Mouse (Mus musculus) neural tube, embryonic 11.5 days (tissue): ENCODE measurements around the gene Krt18. TPM values are rescaled to one million over a fixed set of nuclear protein-coding genes. Genes with fewer than 3 reads are reported as not detected.

Source experiments
- ATAC-seq: fragments of 200-750 bp; cut with Nextera tagmentation; 2 replicates; pipeline ENCODE4 v1.8.0; 2017; ENCODE audit warnings: moderate number of reproducible peaks, mild to moderate bottlenecking, moderate TSS enrichment, moderate library complexity; ENCODE audit not compliant: insufficient read depth, low FRiP score, low TSS enrichment
- DNase-seq: peaks from one replicate; pipeline ENCODE4 v3.0.0-alpha.2; 2015; ENCODE audit warnings: low spot score
- H3K27ac ChIP-seq: fragments of 300-500 bp; sonication (generic); 2 replicates; pipeline ENCODE4 v1.5.1; 2014; ENCODE audit warnings: low read depth, mild to moderate bottlenecking, low read length
- H3K27me3 ChIP-seq: fragments of 300-500 bp; sonication (generic); 2 replicates; pipeline ENCODE4 v1.6.1; 2014; ENCODE audit warnings: mild to moderate bottlenecking, low read length, mixed read lengths; ENCODE audit not compliant: control insufficient read depth, insufficient read depth
- H3K36me3 ChIP-seq: fragments of 300-500 bp; sonication (generic); 2 replicates; pipeline ENCODE4 v1.6.1; 2014; ENCODE audit warnings: mild to moderate bottlenecking, low read length, moderate library complexity, mixed read lengths; ENCODE audit not compliant: control insufficient read depth, insufficient read depth
- H3K4me1 ChIP-seq: fragments of 300-500 bp; sonication (generic); 2 replicates; pipeline ENCODE4 v1.6.1; 2014; ENCODE audit warnings: low read length, mixed read lengths; ENCODE audit not compliant: control insufficient read depth, insufficient read depth
- H3K4me2 ChIP-seq: fragments of 300-500 bp; sonication (generic); 2 replicates; pipeline ENCODE4 v1.6.1; 2014; ENCODE audit warnings: low read depth, mild to moderate bottlenecking, moderate library complexity
- H3K4me3 ChIP-seq: fragments of 300-500 bp; sonication (generic); 2 replicates; pipeline ENCODE4 v1.5.1; 2014; ENCODE audit warnings: low read depth, low read length
- H3K9ac ChIP-seq: fragments of 300-500 bp; sonication (generic); 2 replicates; pipeline ENCODE4 v1.6.1; 2014; ENCODE audit warnings: mild to moderate bottlenecking, low read length
- H3K9me3 ChIP-seq: fragments of 300-500 bp; sonication (generic); 2 replicates; pipeline ENCODE4 v1.6.1; 2016; ENCODE audit warnings: low read length; ENCODE audit not compliant: control insufficient read depth
- WGBS: fragments of 180-500 bp; shearing (Covaris S2); extraction: QIAGEN DNeasy Blood & Tissue Kit; methylation state at CpG from one replicate; pipeline ENCODE4 v1.1.7; 2014; 5-methylcytosine and 5-hydroxymethylcytosine counted together
- polyA plus RNA-seq: library from polyadenylated mRNA; unstranded; fragments of >200 nt; fragmentation: Nextera tagmentation; extraction: Ambion mirVana; gene quantifications from 2 replicates; pipeline ENCODE4 v1.2.1, GENCODE M21; 2014

The Krt18 gene
- 8.1 and 10.1 TPM in 2 replicates for polyA plus RNA-seq

DNA sequence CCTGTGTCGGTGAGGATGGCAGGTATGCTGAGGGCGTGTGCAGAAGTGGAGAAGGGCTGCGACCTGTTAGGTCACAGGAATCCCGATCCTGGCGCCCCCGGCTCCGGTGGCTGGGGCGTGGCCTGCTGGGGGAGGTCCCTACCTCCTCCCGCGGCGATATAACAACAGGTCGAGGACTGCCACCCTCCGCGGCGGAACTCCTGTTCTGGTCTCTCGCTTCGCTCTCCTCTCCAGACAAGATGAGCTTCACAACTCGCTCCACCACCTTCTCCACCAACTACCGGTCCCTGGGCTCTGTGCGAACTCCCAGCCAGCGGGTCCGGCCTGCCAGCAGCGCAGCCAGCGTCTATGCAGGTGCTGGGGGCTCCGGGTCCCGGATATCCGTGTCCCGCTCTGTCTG is at the start of gene Krt18:
Gene Krt18, plus strand, starts transcription at position 141 of the 400 bp plus-strand sequence.
- H3K27ac ChIP-seq, result no peak within 1 kb of the TSS
- peaks cover 36% of the 10 kb centered on the region for H3K27me3 ChIP-seq
- H3K4me1 ChIP-seq, result no peaks in the 10 kb centered on the region; the same call in 1 of the 2 replicates
- H3K4me3 ChIP-seq, result peak within 1 kb of the TSS; percentile 18
- WGBS, result 1% methylated on average over 27 of the region's 28 CpGs
- no peaks in the 10 kb centered on the region for H3K9me3 ChIP-seq
- H3K4me2 ChIP-seq, result peak within 1 kb of the TSS; percentile 44
- ATAC-seq (no peak), DNase-seq (no peak)
- H3K9ac ChIP-seq, result no peak within 1 kb of the TSS
- no peaks in the 10 kb centered on the region for H3K36me3 ChIP-seq

DNA sequence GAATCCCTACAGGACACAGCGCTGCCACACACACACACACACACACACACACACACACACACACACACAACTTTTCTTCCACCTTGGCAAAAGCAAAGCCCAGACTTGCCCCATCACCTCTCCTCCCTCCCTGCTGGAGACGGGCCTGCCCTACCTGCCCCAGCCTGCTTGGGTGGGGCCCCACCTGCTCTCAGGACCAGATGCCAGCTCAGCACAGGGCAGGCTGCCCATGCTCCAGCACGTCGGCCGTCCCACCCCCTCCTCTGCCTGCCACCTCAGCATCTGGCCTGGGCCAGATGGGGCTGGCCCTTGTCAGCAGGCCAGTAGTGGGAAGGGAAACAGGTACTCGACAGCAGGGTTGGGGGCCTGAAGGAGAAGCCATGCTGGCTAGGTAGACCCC is 47.1 kb upstream of the Krt18 start:
- H3K27ac ChIP-seq, result no peak overlapping the region
- peaks cover 8% of the 10 kb centered on the region for H3K4me1 ChIP-seq
- H3K27me3 ChIP-seq, result no peaks in the 10 kb centered on the region
- ATAC-seq (no peak), DNase-seq (no peak)
- H3K9ac ChIP-seq, result no peak overlapping the region
- no peaks in the 10 kb centered on the region for H3K9me3 ChIP-seq
- no peak overlapping the region for H3K4me2 ChIP-seq
- 62% methylated on average over 6 of the region's 6 CpGs for WGBS
- no peak overlapping the region for H3K4me3 ChIP-seq
- no peaks in the 10 kb centered on the region for H3K36me3 ChIP-seq

DNA sequence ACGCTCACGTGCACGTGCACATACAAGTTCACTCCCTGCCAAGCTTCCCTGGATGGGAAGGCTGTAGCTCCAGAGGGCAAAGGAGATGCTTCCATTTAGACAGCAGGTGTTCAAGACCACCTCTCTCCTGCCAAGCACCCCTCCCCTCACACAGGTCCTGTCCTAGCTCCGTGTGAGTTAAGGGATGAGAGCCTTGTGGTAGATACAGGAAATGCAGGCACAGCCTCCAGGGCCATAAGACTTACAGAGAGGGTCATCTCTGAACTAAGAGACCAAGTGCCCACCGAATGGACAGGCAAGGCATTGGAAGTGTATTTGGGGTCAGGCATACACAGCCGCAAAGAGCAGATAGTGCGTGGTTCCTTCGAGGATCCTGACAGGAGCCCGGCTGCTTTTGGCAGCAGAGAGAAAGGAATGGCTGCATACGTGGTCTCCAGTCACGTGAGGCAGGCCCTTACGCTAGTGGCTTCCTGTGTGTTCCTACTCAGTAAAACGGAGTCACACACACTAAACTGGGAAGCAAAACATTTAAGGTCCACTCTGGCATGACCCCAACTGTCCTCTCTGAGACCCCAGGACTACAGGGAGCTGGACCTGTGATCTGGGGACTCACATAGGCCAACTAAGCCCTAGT is 44.5 kb upstream of the Krt18 start:
- WGBS, result 80% methylated on average over 13 of the region's 13 CpGs

DNA sequence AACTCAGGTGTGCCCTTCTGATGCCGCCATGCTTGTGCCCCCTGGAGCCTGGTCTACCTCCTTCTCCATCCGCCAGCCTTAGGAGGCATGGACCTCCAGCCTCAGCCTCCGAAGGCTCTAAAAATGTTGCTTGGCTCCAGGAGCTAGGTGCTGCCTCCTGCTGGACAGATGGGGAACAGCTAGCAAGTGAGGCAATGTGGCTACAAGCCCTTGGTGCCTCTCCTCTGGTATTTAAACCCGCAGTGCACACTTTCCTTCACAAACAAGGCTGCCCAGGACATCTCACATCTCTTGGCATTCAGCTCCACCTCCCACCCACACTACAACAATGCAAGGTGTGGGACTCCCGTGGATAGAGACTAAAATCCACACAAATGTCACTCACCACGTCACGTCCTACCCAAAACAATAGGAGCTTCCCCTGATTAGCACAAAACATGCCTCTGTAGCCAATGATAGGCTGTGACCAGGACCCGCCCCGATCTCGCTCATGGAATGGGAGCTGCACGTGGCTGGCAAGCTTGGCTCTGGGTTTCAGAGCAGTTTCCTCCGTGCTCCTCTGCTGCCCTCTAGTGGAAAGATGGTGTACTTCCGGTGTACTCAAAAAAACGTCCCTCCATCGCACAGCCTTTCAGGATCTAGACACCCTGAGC is 43.9 kb upstream of the Krt18 start:
- H3K9me3 ChIP-seq, result no peaks in the 10 kb centered on the region
- peak overlapping the region; percentile 37 for H3K4me2 ChIP-seq
- ATAC-seq, result peak; percentile 92
- H3K9ac ChIP-seq, result peak overlapping the region; percentile 19; the same call in 1 of the 2 replicates
- 4% methylated on average over 15 of the region's 15 CpGs for WGBS
- no peak overlapping the region for H3K27ac ChIP-seq
- H3K36me3 ChIP-seq, result no peaks in the 10 kb centered on the region
- peak; percentile 94 for DNase-seq
- H3K4me3 ChIP-seq, result no peak overlapping the region
- H3K4me1 ChIP-seq, result peaks cover 4% of the 10 kb centered on the region; the same call in 1 of the 2 replicates
- H3K27me3 ChIP-seq, result no peaks in the 10 kb centered on the region

More for the DNA sequence above, 44.5 kb upstream of the Krt18 start:
- no peaks in the 10 kb centered on the region for H3K9me3 ChIP-seq
- no peaks in the 10 kb centered on the region for H3K36me3 ChIP-seq
- ATAC-seq (no peak), DNase-seq (no peak)
- no peak overlapping the region for H3K9ac ChIP-seq
- H3K4me1 ChIP-seq, result peaks cover 4% of the 10 kb centered on the region; the same call in 1 of the 2 replicates
- H3K27me3 ChIP-seq, result no peaks in the 10 kb centered on the region
- no peak overlapping the region for H3K27ac ChIP-seq
- H3K4me2 ChIP-seq, result peak overlapping the region; percentile 37; the same call in 1 of the 2 replicates
- H3K4me3 ChIP-seq, result no peak overlapping the region

DNA sequence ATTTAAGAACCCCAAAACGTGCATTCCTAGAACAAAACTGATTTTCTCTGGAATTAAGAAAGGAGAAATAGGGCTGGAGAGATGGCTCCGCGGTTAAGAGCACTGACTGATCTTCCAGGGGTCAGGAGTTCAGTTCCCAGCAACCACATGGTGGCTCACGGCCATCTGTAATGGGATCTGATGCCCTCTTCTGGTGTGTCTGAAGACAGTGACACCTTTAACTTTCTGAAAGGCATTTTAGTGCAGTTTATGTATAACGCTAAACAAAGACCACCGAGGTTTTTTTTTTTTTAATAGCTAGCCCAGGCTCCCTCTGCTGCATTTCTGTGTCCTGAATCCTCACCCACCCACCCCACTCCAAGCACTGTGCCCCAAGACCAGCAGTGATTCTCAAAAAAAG is 43.2 kb upstream of the Krt18 start:
- Histone ChIP-seq H3K4me2 (peak overlapping the region; percentile 37), H3K9ac (peak overlapping the region; percentile 35)
- 19% methylated on average over 6 of the region's 6 CpGs for WGBS

DNA sequence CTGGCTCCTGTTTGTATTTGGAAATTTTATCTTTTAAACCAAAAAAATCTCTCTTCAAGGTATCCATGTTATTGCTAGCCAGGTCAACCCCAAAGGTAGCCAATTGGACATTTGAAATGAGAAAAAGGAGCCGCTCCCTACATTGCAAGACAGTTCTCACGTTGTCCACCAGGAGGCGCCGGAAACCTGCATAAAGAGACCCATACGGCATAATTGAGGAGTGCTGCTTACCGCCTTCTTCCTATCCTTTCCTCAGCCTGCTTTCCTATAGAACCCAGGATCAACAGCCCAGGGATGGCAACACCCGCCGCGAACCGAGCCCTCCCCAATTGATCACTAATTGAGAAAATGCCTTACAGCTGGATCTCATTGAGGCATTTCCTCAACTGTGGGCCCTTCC is 39.9 kb upstream of the Krt18 start:
- WGBS, result under 1% methylated on average over 10 of the region's 10 CpGs
- ATAC-seq (no peak; the same call in 1 of the 2 replicates), DNase-seq (peak; percentile 87)
- Histone ChIP-seq H3K27ac (no peak overlapping the region), H3K4me3 (no peak overlapping the region), H3K9ac (no peak overlapping the region), H3K4me2 (no peak overlapping the region), H3K4me1 (peaks cover 4% of the 10 kb centered on the region; the same call in 1 of the 2 replicates), H3K36me3 (no peaks in the 10 kb centered on the region), H3K27me3 (peaks cover 3% of the 10 kb centered on the region; the same call in 1 of the 2 replicates), H3K9me3 (no peaks in the 10 kb centered on the region)

More for the DNA sequence above, 43.2 kb upstream of the Krt18 start:
- Histone ChIP-seq H3K4me1 (peaks cover 4% of the 10 kb centered on the region; the same call in 1 of the 2 replicates), H3K27me3 (no peaks in the 10 kb centered on the region), H3K27ac (no peak overlapping the region), H3K4me3 (0 out of 2 replicates have a peak overlapping the region, but pooled peaks have one; percentile 2), H3K36me3 (no peaks in the 10 kb centered on the region), H3K9me3 (no peaks in the 10 kb centered on the region)
- DNase-seq, result peak; percentile 29
- ATAC-seq, result no peak

DNA sequence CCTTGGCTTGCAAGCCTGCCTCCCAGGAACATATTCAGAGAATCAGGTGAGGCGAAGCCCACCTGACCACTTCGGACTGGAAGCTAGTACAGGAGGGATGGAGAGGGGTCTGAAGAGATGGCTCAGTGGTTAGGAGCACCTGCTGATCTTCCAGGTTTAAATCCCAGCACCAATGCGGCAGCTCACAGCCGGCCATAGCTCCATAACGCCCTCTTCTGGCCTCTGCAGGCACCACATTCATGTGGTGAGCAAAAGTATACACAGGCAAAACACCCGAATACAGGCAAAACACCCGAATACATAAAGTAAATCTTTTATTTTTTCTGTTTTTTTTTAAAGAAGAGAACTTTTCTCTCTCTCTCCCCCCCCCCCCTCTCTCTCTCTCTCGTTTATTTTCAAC is 39.3 kb upstream of the Krt18 start:
- Histone ChIP-seq H3K27ac (no peak overlapping the region), H3K36me3 (no peaks in the 10 kb centered on the region), H3K4me2 (no peak overlapping the region), H3K4me1 (peaks cover 4% of the 10 kb centered on the region; the same call in 1 of the 2 replicates), H3K27me3 (peaks cover 3% of the 10 kb centered on the region; the same call in 1 of the 2 replicates), H3K4me3 (no peak overlapping the region), H3K9me3 (no peaks in the 10 kb centered on the region), H3K9ac (no peak overlapping the region)
- DNase-seq, result no peak
- no peak for ATAC-seq
- WGBS, result 66% methylated on average over 8 of the region's 8 CpGs

DNA sequence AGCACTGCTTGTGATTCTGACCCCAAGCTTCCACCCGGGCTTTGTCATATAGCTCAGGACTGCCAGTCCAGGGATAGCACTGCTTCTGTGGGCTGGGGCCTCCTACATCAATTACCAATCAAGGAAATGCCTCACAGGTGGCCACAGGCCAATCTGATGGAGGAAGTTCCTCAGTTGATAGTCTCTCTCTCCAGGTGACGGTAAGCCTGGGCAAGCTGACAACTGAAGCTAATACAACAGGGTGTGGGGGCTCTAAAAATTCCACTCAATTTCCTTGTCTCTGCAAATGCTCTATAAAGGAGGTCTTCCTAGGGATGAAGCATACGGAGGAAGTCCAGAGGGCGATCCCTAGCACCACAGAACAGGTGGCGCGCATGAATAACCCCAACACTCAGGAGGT is 37.0 kb upstream of the Krt18 start:
- Histone ChIP-seq H3K27me3 (peaks cover 3% of the 10 kb centered on the region; the same call in 1 of the 2 replicates), H3K27ac (no peak overlapping the region), H3K4me2 (no peak overlapping the region), H3K9me3 (no peaks in the 10 kb centered on the region), H3K4me3 (no peak overlapping the region), H3K36me3 (no peaks in the 10 kb centered on the region), H3K4me1 (no peaks in the 10 kb centered on the region), H3K9ac (no peak overlapping the region)
- DNase-seq (no peak), ATAC-seq (no peak)
- WGBS, result 90% methylated on average over 6 of the region's 6 CpGs
